Mouse (Mus musculus) MEL-GATA-1-ER (cell line): ENCODE results near the gene Tmem150c.
A peak's percentile ranks its signal among the peaks of the same experiment; 100 is the strongest.

Experiments
- DNase-seq: peaks from one replicate; pipeline ENCODE4 v3.0.0-alpha.2; 2012; ENCODE audit warnings: low read depth; ENCODE audit errors: extremely low read depth

The Tmem150c gene

GRCm38 (mm10) chr5:100102395-100102794 lies 57.2 kb downstream of the Tmem150c start:
- DNase-seq: no peak

DNA sequence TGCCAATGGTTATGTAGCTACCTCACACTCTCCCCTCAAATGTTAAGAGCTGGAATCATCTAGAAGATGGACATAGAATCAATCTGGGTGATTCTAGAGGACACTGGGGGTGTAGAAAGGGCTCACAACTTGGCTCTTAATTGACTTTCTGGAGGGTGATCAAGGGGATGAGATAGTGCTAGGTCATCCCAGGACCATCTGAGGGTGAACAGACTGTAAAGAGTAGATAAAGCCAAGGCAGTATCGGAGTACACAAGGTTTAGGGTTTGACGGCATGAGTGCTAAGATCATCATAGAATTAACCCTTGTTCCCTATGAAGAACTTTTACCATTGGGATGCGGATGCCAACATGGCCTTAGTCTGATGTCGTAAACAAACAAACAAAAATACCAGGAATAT lies 61.6 kb downstream of the Tmem150c start:
- no peak for DNase-seq

DNA sequence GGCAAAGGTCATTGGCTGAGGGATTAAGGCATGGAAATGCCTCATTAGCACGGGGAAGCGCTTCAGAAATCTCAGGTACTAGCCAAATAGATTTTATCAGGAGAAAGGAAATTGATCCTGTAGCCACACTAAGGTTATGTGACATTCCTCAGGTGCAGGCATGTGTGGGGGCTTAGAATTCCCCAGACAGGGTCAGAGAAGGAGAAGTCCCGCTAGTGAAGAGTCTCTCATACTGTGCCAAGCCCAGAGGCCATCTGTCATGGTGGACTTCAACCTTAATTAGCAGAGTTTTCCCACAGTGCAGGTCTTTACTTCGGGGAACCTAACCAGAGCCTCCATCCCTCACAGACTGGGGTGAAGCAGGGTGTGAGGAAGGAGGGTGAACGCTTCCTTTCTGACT lies 62.7 kb downstream of the Tmem150c start:
- no peak for DNase-seq

DNA sequence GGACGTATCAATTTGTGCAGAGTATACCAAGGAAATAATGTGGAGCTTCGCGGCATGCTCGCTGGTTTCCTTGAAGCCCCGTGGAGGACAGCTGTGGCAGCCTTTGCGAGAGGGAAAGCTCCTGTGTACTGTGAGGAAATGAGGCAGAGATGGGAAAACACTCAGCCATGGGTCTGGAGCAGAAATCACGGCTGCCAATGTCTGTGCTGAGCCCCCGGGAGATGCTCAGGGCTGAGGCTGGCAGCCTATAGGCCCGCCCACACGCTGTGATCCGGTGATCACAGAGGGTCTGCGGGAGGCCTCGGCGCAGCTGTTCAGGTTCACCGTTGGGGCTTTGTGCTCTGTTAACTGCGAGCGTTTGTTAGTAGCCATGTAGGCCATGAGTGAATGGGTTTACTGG lies 68.0 kb downstream of the Tmem150c start:
- DNase-seq: no peak

DNA sequence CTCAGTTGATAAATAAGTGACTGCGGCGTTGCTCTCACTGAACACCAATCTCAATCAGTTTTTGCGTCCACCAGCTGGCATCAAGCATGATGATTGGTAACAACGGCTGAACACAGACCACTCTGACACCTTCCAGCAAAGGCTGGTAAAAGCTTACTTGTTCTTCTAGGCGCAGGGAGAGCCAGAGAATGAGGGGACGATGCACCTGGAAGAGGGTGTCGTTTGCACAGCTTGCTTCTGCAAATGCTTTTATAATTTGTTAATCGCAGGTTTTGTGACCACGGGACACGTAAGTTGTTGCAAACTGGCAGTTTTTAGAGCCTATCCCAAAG lies 68.4 kb downstream of the Tmem150c start:
- no peak for DNase-seq

DNA sequence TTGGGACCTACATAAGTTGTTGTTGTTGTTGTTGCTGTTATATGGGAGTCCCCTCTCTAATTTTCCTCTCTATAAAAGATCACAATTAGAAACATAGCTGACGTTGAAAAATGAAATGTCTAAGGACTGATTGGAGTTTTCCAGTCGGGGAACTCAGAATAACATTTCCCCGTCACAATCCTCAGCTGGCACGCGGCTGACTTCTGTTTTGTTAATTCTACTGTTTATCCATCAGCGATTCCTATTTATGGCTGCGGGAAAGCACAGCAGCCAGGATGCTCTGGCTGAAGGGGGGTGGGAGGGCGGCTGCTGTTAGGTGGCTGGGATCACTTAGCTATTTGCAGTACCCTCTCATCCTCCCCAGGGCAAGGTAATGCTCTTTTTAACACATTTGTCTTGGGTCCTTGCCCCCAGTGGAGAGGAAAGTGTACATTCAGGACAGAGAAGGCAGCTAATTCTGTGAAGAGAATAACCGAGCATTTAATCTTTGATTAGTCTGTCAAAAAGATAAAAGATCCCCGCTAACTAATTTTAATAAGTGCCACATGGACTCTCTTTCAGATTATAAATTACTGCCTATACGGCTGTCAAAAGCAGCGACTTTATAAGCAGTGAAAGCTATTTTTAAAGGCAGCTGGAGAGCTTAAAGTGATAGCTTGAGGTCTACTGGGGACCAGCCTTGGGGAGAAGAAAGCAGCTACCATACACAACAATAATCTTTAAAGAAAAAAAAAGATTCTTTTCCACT lies 68.9 kb downstream of the Tmem150c start:
- no peak for DNase-seq

- no peak for DNase-seq
Observed at GRCm38 (mm10) chr5:100085097-100085496, 74.5 kb downstream of the Tmem150c start.

- no peak for DNase-seq
Observed at GRCm38 (mm10) chr5:100083953-100084562, 75.5 kb downstream of the Tmem150c start.

DNA sequence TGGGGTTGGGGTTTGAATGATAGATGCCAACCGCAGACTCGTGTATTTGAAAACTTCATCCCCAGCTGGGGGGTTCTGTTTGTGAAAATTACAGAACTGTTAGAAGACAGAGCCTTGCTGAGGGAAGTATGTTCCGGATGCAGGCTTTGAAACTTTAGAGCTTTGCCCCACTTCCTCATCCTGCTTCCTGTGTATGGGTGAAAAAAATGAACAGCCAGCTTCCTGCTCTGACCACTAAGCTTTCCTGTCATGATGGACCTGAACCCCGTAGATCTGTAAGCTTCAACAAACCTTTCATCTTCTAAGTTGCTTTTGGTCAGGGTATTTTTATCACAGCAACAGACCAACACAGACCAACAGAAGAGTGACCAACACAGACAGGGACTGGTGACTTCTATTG lies 77.6 kb downstream of the Tmem150c start:
- DNase-seq: no peak

DNA sequence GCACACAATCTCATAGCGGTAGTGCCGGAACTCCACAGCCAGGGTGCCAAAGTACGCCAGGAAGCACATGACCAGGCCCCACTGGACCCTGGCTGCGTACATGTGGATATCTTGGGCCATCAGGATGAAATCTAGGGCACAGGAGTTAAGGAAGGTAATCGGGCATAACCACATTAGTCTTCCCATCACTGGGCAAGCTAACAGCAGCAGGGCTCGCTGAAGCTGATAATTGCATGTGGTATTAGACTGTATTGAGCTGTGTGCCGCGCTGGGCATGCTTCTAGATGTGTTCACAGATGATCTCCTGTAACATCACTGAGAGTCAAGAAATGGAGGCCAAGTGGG lies 79.7 kb downstream of the Tmem150c start:
- no peak for DNase-seq

- DNase-seq: no peak
Observed at GRCm38 (mm10) chr5:100079040-100079930, 80.3 kb downstream of the Tmem150c start.

DNA sequence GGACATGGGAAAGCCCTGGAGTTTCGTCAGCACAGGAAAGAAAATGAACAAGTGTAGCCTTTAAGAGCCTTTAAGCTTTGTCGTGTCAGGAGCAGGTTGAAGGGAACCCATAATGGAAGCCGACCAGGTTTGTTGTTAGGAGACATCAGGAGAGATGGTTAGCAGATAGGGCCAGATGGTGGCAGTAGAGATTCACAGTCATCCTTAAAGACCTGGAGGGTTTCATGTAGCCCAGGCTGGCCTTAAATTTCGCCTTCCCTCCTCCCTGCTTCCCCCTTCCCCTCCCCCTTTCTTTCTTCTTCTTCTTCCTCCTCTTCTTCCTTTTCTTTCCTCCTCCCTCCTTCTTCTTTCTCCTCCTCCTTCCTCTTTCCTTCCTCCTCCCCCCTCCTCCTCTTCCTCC lies 85.0 kb downstream of the Tmem150c start:
- no peak for DNase-seq

- DNase-seq: no peak
Observed at GRCm38 (mm10) chr5:100072557-100072956, 87.1 kb downstream of the Tmem150c start.

- no peak for DNase-seq
Observed at GRCm38 (mm10) chr5:100071541-100071940, 88.1 kb downstream of the Tmem150c start.

DNA sequence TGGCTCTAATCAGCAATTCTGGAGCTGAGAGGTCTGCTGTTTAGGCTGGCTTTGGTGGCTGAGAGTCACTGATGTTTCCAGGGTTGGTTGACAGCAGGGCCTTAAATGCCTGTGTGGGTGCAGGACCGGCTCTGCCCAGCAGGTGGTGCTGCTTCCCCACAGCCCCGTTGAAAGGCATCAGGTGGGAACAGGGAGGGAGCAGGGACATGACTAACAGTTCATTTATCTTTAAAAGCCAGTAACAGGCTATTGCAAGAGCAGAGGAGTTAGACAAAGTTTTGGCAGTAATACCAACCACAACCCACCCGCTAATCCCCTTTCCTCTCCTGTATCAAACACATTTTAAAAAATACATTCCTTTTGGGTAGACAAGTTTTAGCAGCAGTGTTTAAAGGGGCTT lies 89.4 kb downstream of the Tmem150c start:
- peak; percentile 51 for DNase-seq

DNA sequence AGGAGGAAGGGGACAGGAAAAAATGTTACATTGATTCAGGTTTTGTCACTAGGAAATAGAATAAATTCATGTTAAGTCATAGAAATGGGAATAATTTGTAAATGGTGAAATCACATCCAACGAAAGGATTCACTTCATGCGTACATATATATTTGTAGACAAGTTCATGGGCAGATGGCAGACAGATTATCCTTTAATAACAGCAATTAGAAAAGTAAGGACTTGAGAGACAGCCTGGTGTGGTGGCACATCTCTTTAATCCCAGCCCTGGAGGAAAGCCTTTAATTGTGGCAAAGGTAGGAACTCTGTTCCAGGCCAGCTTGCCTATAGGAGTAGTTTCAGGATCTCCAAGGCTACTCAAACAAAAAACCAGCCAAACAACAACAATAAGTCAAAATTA lies 90.1 kb downstream of the Tmem150c start:
- DNase-seq: no peak

DNA sequence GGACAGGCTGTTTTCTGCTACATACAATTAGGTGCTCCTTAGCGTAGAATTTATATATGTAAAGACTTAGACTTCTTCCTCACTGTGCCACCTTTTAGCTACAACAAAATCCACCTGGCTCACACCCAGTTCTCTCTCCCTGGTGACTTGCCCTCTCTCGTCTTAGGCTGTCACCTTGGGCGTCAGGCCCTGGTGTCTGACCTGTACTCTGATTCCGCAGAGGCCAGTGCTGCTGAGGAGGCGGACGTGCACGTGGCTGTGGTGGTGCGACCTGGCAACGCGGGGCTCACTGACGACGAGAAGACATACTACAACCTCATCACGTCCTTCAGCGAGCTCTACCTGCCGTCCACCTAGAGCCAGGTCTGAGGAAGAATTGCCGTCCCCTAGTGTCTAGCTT lies 92.0 kb downstream of the Tmem150c start:
- DNase-seq: no peak

GRCm38 (mm10) chr5:100060876-100061275 lies 98.7 kb downstream of the Tmem150c start:
- DNase-seq: no peak

- no peak for DNase-seq
Observed at GRCm38 (mm10) chr5:100059326-100059725, 100.3 kb downstream of the Tmem150c start.

- no peak for DNase-seq
Observed at GRCm38 (mm10) chr5:100058729-100059128, 100.9 kb downstream of the Tmem150c start.

DNA sequence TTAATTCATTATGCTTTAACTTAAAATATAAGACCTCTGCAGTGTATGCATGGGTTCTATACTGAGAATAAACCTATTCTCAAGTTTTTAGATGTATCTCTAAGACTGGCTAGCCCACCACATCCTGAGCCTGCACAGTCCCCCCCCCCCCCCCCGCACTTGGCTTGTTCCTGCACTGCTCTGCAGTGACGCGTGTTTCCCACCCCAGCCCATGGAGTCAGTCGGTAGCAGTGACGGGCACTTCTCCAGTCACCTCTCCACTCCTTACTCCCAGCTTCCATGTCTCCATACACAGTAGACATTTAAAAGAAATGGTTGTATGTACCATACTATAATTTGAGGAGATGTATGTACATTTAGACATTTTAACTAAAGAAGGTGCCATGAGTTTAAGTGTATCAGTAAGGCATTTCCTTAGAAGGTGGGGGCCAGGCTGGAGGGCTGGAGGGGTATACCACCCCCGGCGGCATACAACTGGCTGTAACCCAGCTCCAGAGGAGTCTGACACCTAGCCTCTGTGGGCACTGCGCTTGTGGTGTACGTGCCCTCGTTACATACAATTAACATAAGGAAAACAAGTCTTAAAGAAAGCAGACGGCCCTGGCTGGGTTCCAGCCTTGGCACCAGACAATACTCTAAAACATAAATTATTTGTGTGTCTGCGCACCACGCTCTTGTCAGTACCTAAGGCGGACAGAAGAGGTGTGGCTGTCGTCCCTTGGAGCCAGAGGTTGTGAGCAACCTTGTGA lies 102.0 kb downstream of the Tmem150c start:
- DNase-seq: no peak

DNA sequence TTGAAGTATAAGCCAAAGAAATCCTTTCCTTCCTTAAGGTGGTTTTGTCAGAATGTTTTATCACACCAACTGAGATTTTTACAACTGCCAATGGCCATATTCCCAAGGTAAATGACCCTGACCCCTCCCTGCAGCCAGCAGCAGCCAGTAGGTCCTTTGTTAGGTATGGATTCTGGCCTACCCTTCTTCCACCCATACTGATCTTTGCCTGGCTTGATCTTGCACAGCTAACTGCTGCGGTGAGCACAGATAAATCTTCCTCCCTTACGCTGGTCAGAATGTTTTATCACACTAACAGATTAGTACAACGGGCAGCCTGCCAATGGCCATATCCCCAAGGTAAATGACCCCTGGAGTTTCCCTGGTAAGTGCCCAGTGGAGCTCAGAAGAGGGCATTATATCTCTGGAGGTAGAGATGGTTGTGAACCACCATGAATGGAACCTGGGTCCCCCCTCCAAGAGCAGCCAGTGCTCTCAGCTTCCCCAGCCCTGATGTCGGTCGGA lies 103.7 kb downstream of the Tmem150c start:
- no peak for DNase-seq
